Mouse (Mus musculus) spleen, adult 2 months (tissue): Measurements from ENCODE around the gene Naxe. TPM values are rescaled to one million over a fixed set of nuclear protein-coding genes. Genes with fewer than 3 reads are reported as not detected.
A peak's percentile ranks its signal among the peaks of the same experiment; 100 is the strongest.

Experiments used
- DNase-seq, 2 experiments: peaks; one replicate each; pipeline versions ENCODE4 v3.0.0 to v3.0.0-alpha.2; 2012 to 2021; ENCODE audit warnings: low spot score in 2 of 2, low read depth in 1 of 2
- H3K27ac ChIP-seq: fragments of 200-500 bp; 2 replicates; pipeline ENCODE4 v1.5.1; 2012; ENCODE audit warnings: low read length, inconsistent platforms; ENCODE audit not compliant: insufficient read depth
- H3K27me3 ChIP-seq: fragments of 200-500 bp; 2 replicates; pipeline ENCODE4 v1.6.1; 2012; ENCODE audit warnings: mild to moderate bottlenecking, moderate library complexity, low read length, inconsistent platforms; ENCODE audit not compliant: control insufficient read depth, insufficient read depth
- H3K36me3 ChIP-seq: fragments of 200-500 bp; 2 replicates; pipeline ENCODE4 v1.6.1; 2012; ENCODE audit warnings: mild to moderate bottlenecking, low read length, inconsistent platforms; ENCODE audit not compliant: control insufficient read depth, insufficient read depth
- H3K4me1 ChIP-seq: fragments of 200-500 bp; 2 replicates; pipeline ENCODE4 v1.6.1; 2011; ENCODE audit warnings: inconsistent platforms; ENCODE audit not compliant: control insufficient read depth, insufficient read depth, insufficient read length
- H3K4me3 ChIP-seq: fragments of 200-500 bp; 2 replicates; pipeline ENCODE4 v1.5.1; 2011; ENCODE audit warnings: mild to moderate bottlenecking, inconsistent platforms; ENCODE audit not compliant: insufficient read depth, insufficient read length; ENCODE audit errors: extremely low read depth
- CTCF ChIP-seq: fragments of 200-500 bp; IDR thresholded peaks from 2 replicates; pipeline ENCODE4 v1.5.1; 2011; ENCODE audit warnings: mild to moderate bottlenecking, inconsistent platforms; ENCODE audit not compliant: insufficient read depth, insufficient read length, insufficient replicate concordance; ENCODE audit errors: extremely low read depth
- POLR2A ChIP-seq: fragments of 200-500 bp; IDR thresholded peaks from 2 replicates; pipeline ENCODE4 v1.6.1; 2011; ENCODE audit warnings: low read depth, low read length, inconsistent platforms
- WGBS: fragments of 180-500 bp; shearing (Covaris S2); methylation state at CpG from one replicate; pipeline ENCODE4 v1.1.7; 2018; 5-methylcytosine and 5-hydroxymethylcytosine counted together
- polyA plus RNA-seq: library from polyadenylated mRNA; depleted of rRNA; stranded (reverse); fragments of >200 nt; gene quantifications from 2 replicates; pipeline ENCODE4 v1.2.3, GENCODE M21; 2012; rRNA removed

Gene Naxe
- polyA plus RNA-seq, result 30.0 and 32.1 TPM in 2 replicates

DNA sequence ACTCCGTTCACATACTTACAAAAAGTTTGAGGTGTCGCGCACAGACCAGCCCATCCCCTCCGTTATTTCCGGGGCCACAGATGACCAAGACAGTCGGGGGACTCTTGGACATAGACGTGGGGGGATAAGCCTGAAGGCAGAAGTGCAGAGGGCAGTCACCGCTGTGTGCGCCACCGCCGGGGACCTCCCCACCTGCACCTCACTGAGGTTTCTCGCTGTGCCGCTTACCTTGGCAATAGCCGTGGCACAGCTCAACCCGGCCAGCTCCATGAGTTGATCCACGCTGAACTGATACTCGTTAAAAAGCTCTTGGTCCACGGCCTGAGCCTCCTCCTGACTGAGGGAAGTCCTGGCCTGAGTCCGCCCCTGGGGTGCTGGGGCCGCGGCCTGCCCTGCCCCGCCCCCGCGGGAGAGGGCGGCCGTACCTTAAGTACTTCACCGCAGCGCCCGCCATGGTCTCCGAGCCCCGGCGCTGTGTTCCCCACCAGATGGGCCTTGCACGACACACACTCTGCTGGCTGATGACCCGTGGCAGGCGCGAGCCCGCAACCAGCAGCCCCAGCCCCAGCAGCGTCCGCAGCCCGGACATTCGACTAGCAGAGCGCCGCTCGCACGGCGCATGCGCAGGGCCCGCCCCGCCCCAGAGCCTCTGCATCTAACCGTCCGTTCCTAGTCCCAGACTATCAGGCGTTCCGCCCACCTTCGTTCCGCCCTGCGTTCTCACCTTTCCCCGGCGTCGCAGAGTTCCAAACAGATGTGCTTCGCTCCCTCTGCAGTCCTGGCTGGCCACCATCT is at the start of gene Naxe:
Gene Naxe, minus strand, starts transcription at position 594 of the 795 bp plus-strand sequence.
- TF ChIP-seq POLR2A (peak; percentile 67), CTCF (no peak)
- peak within 1 kb of the TSS; percentile 55; the same call in 1 of the 2 replicates for H3K27ac ChIP-seq

DNA sequence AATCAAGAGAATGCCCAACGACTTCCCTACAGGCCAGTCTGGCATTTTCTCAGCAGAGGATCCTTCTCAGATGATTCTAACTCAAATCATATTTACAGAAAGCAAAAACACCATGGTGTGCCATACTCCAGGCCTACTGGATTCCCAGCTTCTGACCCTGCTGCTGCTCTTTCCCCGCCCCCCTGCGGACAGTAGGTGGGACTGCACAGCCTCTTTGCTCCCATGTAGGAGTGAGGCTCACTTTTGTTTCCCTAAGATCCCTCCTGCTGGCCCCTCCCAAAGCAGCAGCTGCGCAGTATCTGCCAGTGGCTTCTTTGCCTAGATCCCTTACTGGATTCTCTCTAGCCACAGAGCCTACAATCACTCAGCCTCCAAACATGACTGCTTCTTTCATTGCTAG is 47.8 kb upstream of the Naxe start:
- WGBS, result 98% methylated on average over 4 of the region's 4 CpGs
- DNase-seq, result no peak
- no peaks in the 10 kb centered on the region for H3K27me3 ChIP-seq
- TF ChIP-seq CTCF (no peak), POLR2A (no peak)
- no peaks in the 10 kb centered on the region for H3K36me3 ChIP-seq
- no peaks in the 10 kb centered on the region for H3K4me1 ChIP-seq
- no peak overlapping the region for H3K4me3 ChIP-seq
- no peak overlapping the region for H3K27ac ChIP-seq

More for the DNA sequence above, at the start of gene Naxe:
- H3K4me1 ChIP-seq, result peaks cover 3% of the 10 kb centered on the region; the same call in 1 of the 2 replicates
- WGBS, result 1% methylated on average over 58 of the region's 60 CpGs
- peaks cover 4% of the 10 kb centered on the region for H3K36me3 ChIP-seq
- peak within 1 kb of the TSS; percentile 96 for H3K4me3 ChIP-seq
- peak; percentile 66 to 80 for DNase-seq
- H3K27me3 ChIP-seq, result no peaks in the 10 kb centered on the region

DNA sequence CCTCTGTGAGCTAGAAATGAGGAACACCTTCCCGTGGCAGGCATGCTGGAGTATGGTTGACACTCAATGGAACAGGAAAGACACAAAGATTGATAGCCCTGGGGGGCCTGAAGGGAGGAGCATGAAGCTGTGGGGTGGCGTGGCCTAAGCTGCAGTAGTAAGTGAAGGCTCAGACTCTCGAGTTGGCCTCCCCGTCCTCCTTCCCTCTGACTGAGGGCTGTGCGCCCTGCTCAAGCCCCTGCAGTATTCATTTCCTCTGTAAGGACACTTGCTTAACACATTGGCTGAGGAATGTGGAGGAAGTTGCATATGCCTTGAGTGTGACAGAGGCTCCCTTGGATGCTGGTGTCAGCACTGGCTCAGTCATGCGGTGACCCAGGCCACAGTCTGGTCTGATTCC is 44.3 kb upstream of the Naxe start:
- TF ChIP-seq CTCF (no peak), POLR2A (no peak)
- no peaks in the 10 kb centered on the region for H3K27me3 ChIP-seq
- 64% methylated on average over 6 of the region's 6 CpGs for WGBS
- no peak overlapping the region for H3K27ac ChIP-seq
- no peaks in the 10 kb centered on the region for H3K36me3 ChIP-seq
- no peaks in the 10 kb centered on the region for H3K4me1 ChIP-seq
- DNase-seq, result no peak
- H3K4me3 ChIP-seq, result no peak overlapping the region

DNA sequence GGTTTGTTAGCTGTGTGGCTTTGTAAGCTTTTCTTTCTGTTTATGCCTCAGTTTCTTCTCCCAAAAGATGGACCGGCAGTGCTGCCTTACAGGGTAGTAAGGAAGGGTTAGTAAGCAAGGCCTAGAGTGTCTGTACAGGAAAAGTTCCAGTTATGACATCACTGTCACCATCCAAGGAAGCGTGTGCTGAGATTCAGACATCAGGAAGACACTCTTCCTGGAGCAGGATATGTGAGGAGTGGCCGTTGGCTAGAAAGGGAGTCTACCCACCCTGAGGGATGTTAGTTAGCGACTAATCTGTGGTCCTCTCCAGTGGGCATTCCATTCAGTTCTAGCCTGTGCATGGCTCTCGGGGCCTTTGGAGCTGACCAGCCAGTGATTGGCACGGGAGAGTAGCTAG is 43.9 kb upstream of the Naxe start:
- no peaks in the 10 kb centered on the region for H3K36me3 ChIP-seq

DNA sequence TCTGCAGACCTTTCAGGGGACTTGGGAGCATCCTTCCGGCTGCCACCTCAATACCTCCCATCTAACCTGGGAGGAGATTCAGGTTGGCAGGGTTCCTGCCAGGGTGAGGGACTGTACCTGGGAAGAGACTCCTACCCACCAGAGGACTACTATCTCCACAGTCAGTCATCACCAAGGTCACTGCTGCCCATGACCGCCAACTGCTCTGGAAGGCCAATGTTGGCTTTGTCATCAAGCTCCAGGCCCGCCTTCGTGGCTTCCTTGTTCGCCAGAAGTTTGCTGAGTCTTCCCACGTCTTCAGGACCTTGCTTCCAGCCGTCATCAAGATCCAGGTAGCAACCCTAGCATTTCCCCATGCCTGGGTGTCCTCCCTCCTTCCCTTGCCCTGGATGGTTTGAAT is 43.4 kb upstream of the Naxe start:
- WGBS, result 95% methylated on average over 7 of the region's 7 CpGs
- no peaks in the 10 kb centered on the region for H3K4me1 ChIP-seq
- no peak overlapping the region for H3K27ac ChIP-seq
- DNase-seq, result no peak
- H3K27me3 ChIP-seq, result no peaks in the 10 kb centered on the region
- H3K36me3 ChIP-seq, result no peaks in the 10 kb centered on the region
- no peak overlapping the region for H3K4me3 ChIP-seq
- no peak for TF ChIP-seq CTCF

More for the DNA sequence above, 43.9 kb upstream of the Naxe start:
- H3K4me3 ChIP-seq, result no peak overlapping the region
- no peak for DNase-seq
- no peak overlapping the region for H3K27ac ChIP-seq
- 82% methylated on average over 6 of the region's 6 CpGs for WGBS
- no peaks in the 10 kb centered on the region for H3K4me1 ChIP-seq
- TF ChIP-seq POLR2A, result no peak
- TF ChIP-seq CTCF, result no peak
- H3K27me3 ChIP-seq, result no peaks in the 10 kb centered on the region

DNA sequence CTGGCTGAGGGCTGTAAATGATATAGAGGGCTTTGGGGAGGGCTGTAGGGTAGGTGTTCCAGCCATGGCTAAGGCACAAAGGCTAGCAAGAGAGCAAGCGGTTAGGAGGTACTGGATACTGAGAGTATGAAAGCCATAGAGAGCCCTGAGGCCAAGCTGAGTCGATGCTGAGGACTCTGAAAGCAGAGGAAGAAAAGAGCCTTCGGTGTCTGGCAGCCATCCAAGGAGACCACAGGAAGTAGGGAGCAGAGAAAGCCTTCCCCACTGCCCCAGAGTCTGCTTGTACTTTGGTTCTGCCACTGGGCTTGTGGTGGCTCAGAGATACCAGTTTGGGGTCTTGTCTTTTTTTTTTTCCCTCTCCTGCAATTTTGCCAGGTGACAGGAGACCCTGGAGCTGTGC is 42.0 kb upstream of the Naxe start:
- H3K27me3 ChIP-seq, result no peaks in the 10 kb centered on the region
- H3K4me1 ChIP-seq, result no peaks in the 10 kb centered on the region
- H3K27ac ChIP-seq, result no peak overlapping the region
- H3K4me3 ChIP-seq, result no peak overlapping the region
- no peaks in the 10 kb centered on the region for H3K36me3 ChIP-seq
- WGBS, result 36% methylated on average over 3 of the region's 3 CpGs
- no peak for DNase-seq
- TF ChIP-seq CTCF, result no peak
- no peak for TF ChIP-seq POLR2A

DNA sequence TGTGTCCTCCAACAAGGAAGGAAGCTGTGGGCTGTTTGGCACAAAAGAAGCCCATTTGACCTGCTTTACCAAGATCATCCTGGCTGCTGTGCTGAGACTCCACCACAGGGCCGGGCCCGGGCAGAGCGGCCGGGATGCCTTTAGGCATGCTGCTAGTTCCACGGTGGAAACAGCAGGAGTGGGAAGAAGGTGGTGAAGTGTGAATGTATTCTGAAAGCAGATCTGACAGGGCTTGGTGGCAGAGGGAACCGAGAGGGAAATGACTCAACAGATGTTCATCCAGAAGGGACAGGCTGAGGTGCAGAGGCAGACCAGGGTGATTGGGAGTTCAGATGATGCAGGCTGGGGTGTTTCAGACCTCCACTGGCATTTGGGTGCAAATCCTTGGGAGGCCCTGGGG is 39.4 kb upstream of the Naxe start:
- no peak overlapping the region for H3K4me3 ChIP-seq
- WGBS, result 53% methylated on average over 6 of the region's 6 CpGs

More for the DNA sequence above, 39.4 kb upstream of the Naxe start:
- DNase-seq, result no peak
- Histone ChIP-seq H3K27ac (no peak overlapping the region), H3K27me3 (no peaks in the 10 kb centered on the region), H3K36me3 (no peaks in the 10 kb centered on the region), H3K4me1 (no peaks in the 10 kb centered on the region)
- TF ChIP-seq POLR2A, result no peak
- TF ChIP-seq CTCF, result no peak
